Mouse (Mus musculus) olfactory bulb, adult 2 months (tissue): ENCODE measurements around the gene Gc.

ENCODE experiments used
- CTCF ChIP-seq: fragments of 200-500 bp; IDR thresholded peaks from 2 replicates; pipeline ENCODE4 v1.5.1; 2012; ENCODE audit warnings: low read depth, mild to moderate bottlenecking, low read length, moderate library complexity; ENCODE audit not compliant: insufficient read depth
- POLR2A ChIP-seq: fragments of 200-500 bp; IDR thresholded peaks from 2 replicates; pipeline ENCODE4 v1.6.1; 2012; ENCODE audit warnings: mild to moderate bottlenecking, low read depth, low read length, moderate library complexity; ENCODE audit not compliant: insufficient read depth

DNA sequence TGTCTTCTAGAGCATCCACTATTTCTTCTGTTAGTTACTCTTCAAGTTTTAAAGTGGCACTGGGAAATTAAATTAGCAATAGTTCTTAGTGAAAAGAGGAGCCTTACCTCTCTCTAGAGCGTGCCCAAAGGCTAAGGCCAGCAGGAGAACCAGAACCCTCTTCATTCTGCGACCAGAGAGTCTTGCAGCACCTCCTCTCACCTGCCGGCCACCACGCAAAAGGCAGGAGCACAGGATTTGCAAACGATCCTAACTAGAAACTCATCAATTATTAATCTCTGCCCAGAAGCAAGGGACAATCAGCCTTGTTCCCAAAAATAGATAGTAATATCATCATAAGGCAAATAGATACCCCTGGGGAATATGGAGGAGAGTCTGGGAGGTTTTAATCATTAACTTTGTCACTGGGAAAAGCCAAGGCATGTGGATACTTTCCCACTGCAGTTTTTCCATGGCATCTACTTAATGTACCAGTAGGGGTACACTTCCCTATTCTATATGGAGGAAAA lies at the start of gene Gc:
- TF ChIP-seq CTCF (no peak), POLR2A (no peak)
